Mouse (Mus musculus): ENCODE results near the gene Nhej1. TPM values are rescaled to one million over a fixed set of nuclear protein-coding genes. Genes with fewer than 3 reads are reported as not detected.

Gene Nhej1
- polyA plus RNA-seq, 1 experiment from 2014 or later, result 6.6 TPM

- no peaks in the 10 kb centered on the region for H3K27me3 ChIP-seq (replicated peaks; ENCODE audit: insufficient read depth, low read length)
- H3K36me3 ChIP-seq (ENCODE audit: insufficient read depth, low read length), result no peaks in the 10 kb centered on the region
- 81% methylated on average over 7 of the region's 7 CpGs for WGBS
- H3K4me2 ChIP-seq (replicated peaks; ENCODE audit: low read depth, low read length), result no peak overlapping the region
- H3K27ac ChIP-seq (ENCODE audit: low read length), result no peak overlapping the region
- no peaks in the 10 kb centered on the region for H3K9me3 ChIP-seq (ENCODE audit: low read length)
- no peak for ATAC-seq
- no peak overlapping the region for H3K9ac ChIP-seq (replicated peaks; ENCODE audit: low read depth)
- TF ChIP-seq CTCF (IDR thresholded peaks at IDR 0.05), result no peak
- TF ChIP-seq EP300 (IDR thresholded peaks at IDR 0.05), result no peak
- no peak overlapping the region for H3K4me3 ChIP-seq (ENCODE audit: low read depth, low read length)
- H3K4me1 ChIP-seq (ENCODE audit: insufficient read depth, low read depth, low read length), result 0 out of 2 replicates have a peak, but pooled peaks cover 3% of the 10 kb centered on the region
- DNase-seq (ENCODE audit: low spot score), result no peak
Measured at GRCm38 (mm10) chr1:74961722-74962121, 163.3 kb downstream of the Nhej1 start.

GRCm38 (mm10) chr1:74960059-74960458, 164.9 kb downstream of the Nhej1 start:
- no peak overlapping the region for H3K9ac ChIP-seq (replicated peaks; ENCODE audit: low read depth)
- ATAC-seq, result no peak
- 80% methylated on average over 7 of the region's 7 CpGs for WGBS

GRCm38 (mm10) chr1:74951556-74952210, 173.3 kb downstream of the Nhej1 start, which contains the start of gene Ihh:
TSS of gene Ihh (minus strand) at chr1:74951672.
- peak within 1 kb of the TSS; percentile 32 for H3K4me3 ChIP-seq (ENCODE audit: low read depth, low read length)
- ATAC-seq, result no peak; the same call in 1 of the 2 replicates
- H3K4me1 ChIP-seq (ENCODE audit: insufficient read depth, low read depth, low read length), result peaks cover 15% of the 10 kb centered on the region

More at GRCm38 (mm10) chr1:74960059-74960458, 164.9 kb downstream of the Nhej1 start:
- Histone ChIP-seq H3K4me2 (replicated peaks; ENCODE audit: low read depth, low read length) (no peak overlapping the region), H3K4me1 (ENCODE audit: insufficient read depth, low read depth, low read length) (0 out of 2 replicates have a peak, but pooled peaks cover 3% of the 10 kb centered on the region), H3K36me3 (ENCODE audit: insufficient read depth, low read length) (no peaks in the 10 kb centered on the region), H3K9me3 (ENCODE audit: low read length) (no peaks in the 10 kb centered on the region), H3K27ac (ENCODE audit: low read length) (no peak overlapping the region), H3K4me3 (ENCODE audit: low read depth, low read length) (no peak overlapping the region), H3K27me3 (replicated peaks; ENCODE audit: insufficient read depth, low read length) (no peaks in the 10 kb centered on the region)
- TF ChIP-seq CTCF (IDR thresholded peaks at IDR 0.05) (no peak), EP300 (IDR thresholded peaks at IDR 0.05) (no peak)
- DNase-seq (ENCODE audit: low spot score), result no peak

GRCm38 (mm10) chr1:74950576-74951490, 174.2 kb downstream of the Nhej1 start:
- Histone ChIP-seq H3K36me3 (ENCODE audit: insufficient read depth, low read length) (no peaks in the 10 kb centered on the region), H3K4me1 (ENCODE audit: insufficient read depth, low read depth, low read length) (peaks cover 15% of the 10 kb centered on the region), H3K4me2 (replicated peaks; ENCODE audit: low read depth, low read length) (peak overlapping the region; percentile 57), H3K27me3 (replicated peaks; ENCODE audit: insufficient read depth, low read length) (peaks cover 72% of the 10 kb centered on the region), H3K4me3 (ENCODE audit: low read depth, low read length) (peak overlapping the region; percentile 32), H3K9ac (replicated peaks; ENCODE audit: low read depth) (no peak overlapping the region), H3K9me3 (ENCODE audit: low read length) (no peaks in the 10 kb centered on the region), H3K27ac (ENCODE audit: low read length) (no peak overlapping the region)
- no peak for ATAC-seq
- DNase-seq (ENCODE audit: low spot score), result no peak
- TF ChIP-seq CTCF (IDR thresholded peaks at IDR 0.05), result no peak
- no peak for TF ChIP-seq EP300 (IDR thresholded peaks at IDR 0.05)
- WGBS, result 2% methylated on average over 67 of the region's 84 CpGs

More at GRCm38 (mm10) chr1:74951556-74952210, 173.3 kb downstream of the Nhej1 start, which contains the start of gene Ihh:
- 3% methylated on average over 28 of the region's 55 CpGs for WGBS
- TF ChIP-seq CTCF (IDR thresholded peaks at IDR 0.05) (no peak), EP300 (IDR thresholded peaks at IDR 0.05) (no peak)
- no peak for DNase-seq (ENCODE audit: low spot score)
- no peak within 1 kb of the TSS for H3K27ac ChIP-seq (ENCODE audit: low read length)
- H3K36me3 ChIP-seq (ENCODE audit: insufficient read depth, low read length), result no peaks in the 10 kb centered on the region
- no peaks in the 10 kb centered on the region for H3K9me3 ChIP-seq (ENCODE audit: low read length)
- H3K4me2 ChIP-seq (replicated peaks; ENCODE audit: low read depth, low read length), result peak within 1 kb of the TSS; percentile 57
- H3K27me3 ChIP-seq (replicated peaks; ENCODE audit: insufficient read depth, low read length), result peaks cover 68% of the 10 kb centered on the region
- no peak within 1 kb of the TSS for H3K9ac ChIP-seq (replicated peaks; ENCODE audit: low read depth)

GRCm38 (mm10) chr1:74950066-74950465, 174.9 kb downstream of the Nhej1 start:
- Histone ChIP-seq H3K27ac (ENCODE audit: low read length) (no peak overlapping the region), H3K4me2 (replicated peaks; ENCODE audit: low read depth, low read length) (peak overlapping the region; percentile 20; the same call in 1 of the 2 replicates), H3K36me3 (ENCODE audit: insufficient read depth, low read length) (no peaks in the 10 kb centered on the region), H3K9me3 (ENCODE audit: low read length) (no peaks in the 10 kb centered on the region), H3K4me1 (ENCODE audit: insufficient read depth, low read depth, low read length) (peaks cover 15% of the 10 kb centered on the region), H3K9ac (replicated peaks; ENCODE audit: low read depth) (no peak overlapping the region), H3K27me3 (replicated peaks; ENCODE audit: insufficient read depth, low read length) (peaks cover 72% of the 10 kb centered on the region), H3K4me3 (ENCODE audit: low read depth, low read length) (no peak overlapping the region)
- TF ChIP-seq CTCF (IDR thresholded peaks at IDR 0.05) (no peak), EP300 (IDR thresholded peaks at IDR 0.05) (no peak)
- ATAC-seq, result no peak
- DNase-seq (ENCODE audit: low spot score), result no peak
- WGBS, result 2% methylated on average over 16 of the region's 16 CpGs

GRCm38 (mm10) chr1:74949666-74950050, 175.3 kb downstream of the Nhej1 start:
- Histone ChIP-seq H3K27ac (ENCODE audit: low read length) (no peak overlapping the region), H3K9ac (replicated peaks; ENCODE audit: low read depth) (no peak overlapping the region), H3K4me2 (replicated peaks; ENCODE audit: low read depth, low read length) (peak overlapping the region; percentile 20; the same call in 1 of the 2 replicates)

More at GRCm38 (mm10) chr1:74949666-74950050, 175.3 kb downstream of the Nhej1 start:
- peaks cover 72% of the 10 kb centered on the region for H3K27me3 ChIP-seq (replicated peaks; ENCODE audit: insufficient read depth, low read length)
- DNase-seq (ENCODE audit: low spot score), result peak; percentile 53
- peaks cover 15% of the 10 kb centered on the region for H3K4me1 ChIP-seq (ENCODE audit: insufficient read depth, low read depth, low read length)
- H3K9me3 ChIP-seq (ENCODE audit: low read length), result no peaks in the 10 kb centered on the region
- H3K36me3 ChIP-seq (ENCODE audit: insufficient read depth, low read length), result no peaks in the 10 kb centered on the region
- TF ChIP-seq EP300 (IDR thresholded peaks at IDR 0.05), result no peak
- 2% methylated on average over 24 of the region's 24 CpGs for WGBS
- no peak overlapping the region for H3K4me3 ChIP-seq (ENCODE audit: low read depth, low read length)
- peak; percentile 71 for ATAC-seq

All from lung, postnatal 0 days (tissue).